Mouse (Mus musculus) hematopoietic stem cell, adult 5-6 weeks (primary cell): ENCODE measurements at regions not wholly inside any gene's neighbourhood (a gene's known extent, or its start where the extent isn't known, plus 50 kb on each side); places are given as distances from the start of the nearest gene placed in this dataset.

Source experiments
- ATAC-seq, 2 experiments: fragments of 125-278 bp in 1 of 2; replicated peaks in 1 of 2; 2 replicates each; pipeline ENCODE4 v1.8.0; 2016 to 2017; ENCODE audit warnings: inconsistent platforms in 2 of 2, mild to moderate bottlenecking in 2 of 2, moderate number of reproducible peaks in 2 of 2, low read depth in 1 of 2, moderate TSS enrichment in 1 of 2; ENCODE audit not compliant: low FRiP score in 2 of 2, poor library complexity in 2 of 2, severe bottlenecking in 2 of 2, insufficient read depth in 1 of 2, low TSS enrichment in 1 of 2

- ATAC-seq: no peak
Observed at GRCm38 (mm10) chr12:48641974-48642373, 740.5 kb upstream of the Foxg1 start.

DNA sequence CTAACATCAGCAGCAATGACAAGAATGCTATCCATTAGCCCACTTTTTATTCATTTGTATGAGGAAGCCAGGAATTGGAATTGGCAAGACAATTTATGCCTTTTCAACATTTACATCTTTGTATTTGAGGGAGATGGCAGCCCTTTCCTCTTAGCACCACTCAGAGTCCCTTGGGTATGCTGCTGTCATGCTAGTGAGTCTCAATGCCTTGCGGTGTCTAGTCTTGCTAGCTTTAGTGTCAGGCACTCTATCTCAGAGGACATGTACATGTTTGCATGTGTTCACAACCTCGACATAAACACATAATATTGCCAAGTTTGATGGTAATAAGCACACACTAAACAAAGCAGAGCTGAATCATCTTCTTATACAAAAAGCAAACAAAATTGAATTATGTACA, 737.3 kb upstream of the Foxg1 start:
- no peak for ATAC-seq

- no peak for ATAC-seq
Observed at GRCm38 (mm10) chr12:48645910-48646309, 736.5 kb upstream of the Foxg1 start.

- no peak for ATAC-seq
Observed at GRCm38 (mm10) chr12:48675176-48675575, 707.3 kb upstream of the Foxg1 start.

DNA sequence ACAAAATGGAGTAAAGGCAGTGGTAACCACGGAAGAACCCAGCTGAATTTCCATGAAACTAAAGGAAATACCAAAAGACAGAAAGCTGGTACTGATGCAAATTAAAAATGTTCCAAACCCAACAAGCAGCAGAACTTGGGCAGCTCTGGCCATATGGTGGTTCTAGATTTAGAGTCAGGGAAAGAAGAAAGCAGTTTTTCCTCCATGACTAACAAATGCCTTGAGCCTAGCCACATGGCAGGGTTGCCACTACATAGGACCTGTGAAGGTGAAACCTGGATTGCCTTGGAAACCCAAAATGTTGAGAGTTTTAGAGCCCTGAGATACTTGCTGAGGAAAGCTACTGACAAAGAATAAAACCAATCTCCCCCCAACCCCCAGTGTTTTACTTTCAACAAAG, 701.5 kb upstream of the Foxg1 start:
- ATAC-seq: no peak

- no peak for ATAC-seq
Observed at GRCm38 (mm10) chr12:48705963-48706362, 676.5 kb upstream of the Foxg1 start.

- no peak for ATAC-seq
Observed at GRCm38 (mm10) chr12:48713646-48714045, 668.8 kb upstream of the Foxg1 start.

DNA sequence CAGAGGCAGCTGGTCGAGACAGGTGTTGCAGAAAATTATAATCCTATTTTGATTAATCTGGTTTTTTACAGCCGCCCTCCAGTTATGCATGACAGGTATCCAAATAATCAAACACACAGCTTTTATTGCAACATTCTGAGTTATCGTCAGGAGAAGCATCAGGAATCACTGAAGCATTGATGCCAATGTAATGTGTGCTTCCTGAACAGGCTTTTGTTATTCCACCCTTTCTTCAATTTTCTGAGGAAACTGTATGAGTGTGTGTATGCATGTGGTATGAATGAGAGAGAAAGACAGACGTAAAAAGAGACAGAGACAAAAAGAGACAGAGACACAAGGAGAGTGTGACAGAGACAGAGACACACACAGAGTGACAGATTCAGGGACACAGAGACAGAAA, 652.6 kb upstream of the Foxg1 start:
- ATAC-seq: no peak

GRCm38 (mm10) chr12:48758805-48759396, 623.6 kb upstream of the Foxg1 start:
- ATAC-seq: no peak
